Mouse (Mus musculus) retina, postnatal 1 day (tissue): ENCODE measurements around the gene Slc25a45.
"Not testable (repeated sequence)": the region's sequence is repeated elsewhere in the genome, so short reads cannot be mapped to it uniquely, and the experiment has no call there.

Experiments
- DNase-seq: peaks from one replicate; pipeline ENCODE4 v3.0.0-alpha.2; 2012

The Slc25a45 gene

DNA sequence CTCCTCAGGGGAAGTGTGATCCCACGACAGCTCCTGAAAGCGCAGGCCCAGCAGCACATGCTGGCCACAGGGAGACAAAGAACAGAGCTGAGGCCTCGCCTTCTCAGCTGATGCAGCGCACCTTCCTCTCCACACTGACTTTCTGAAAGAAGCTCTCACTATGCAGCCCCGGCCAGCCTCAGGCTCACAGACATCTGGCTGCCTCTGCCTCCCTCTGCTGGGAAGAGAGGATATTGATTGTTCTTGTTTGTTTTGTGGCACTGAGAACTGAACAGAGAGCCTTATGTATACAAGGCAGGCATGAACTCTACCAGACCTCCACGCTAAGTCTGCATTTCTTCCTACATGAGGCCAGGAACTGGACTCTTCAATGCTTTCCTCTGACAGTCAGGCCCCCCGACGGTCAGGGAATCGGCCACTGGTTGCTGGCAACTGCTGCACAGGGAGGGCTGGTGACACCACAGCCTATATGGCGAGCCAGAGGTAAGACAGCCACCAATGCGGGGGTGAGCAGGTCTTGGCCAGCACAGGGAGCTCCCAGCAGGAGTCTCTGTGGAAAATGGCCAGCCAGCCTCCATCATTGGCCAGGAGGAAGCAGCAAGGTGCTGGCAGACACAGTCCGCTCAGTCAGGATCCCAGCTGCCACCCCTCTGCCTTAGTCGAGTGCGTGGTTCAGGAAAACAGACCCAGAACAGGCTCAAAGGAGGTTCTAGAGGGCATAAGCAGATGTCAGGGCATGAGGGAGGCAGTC lies 15.1 kb upstream of the Slc25a45 start:
- DNase-seq, result no peak

DNA sequence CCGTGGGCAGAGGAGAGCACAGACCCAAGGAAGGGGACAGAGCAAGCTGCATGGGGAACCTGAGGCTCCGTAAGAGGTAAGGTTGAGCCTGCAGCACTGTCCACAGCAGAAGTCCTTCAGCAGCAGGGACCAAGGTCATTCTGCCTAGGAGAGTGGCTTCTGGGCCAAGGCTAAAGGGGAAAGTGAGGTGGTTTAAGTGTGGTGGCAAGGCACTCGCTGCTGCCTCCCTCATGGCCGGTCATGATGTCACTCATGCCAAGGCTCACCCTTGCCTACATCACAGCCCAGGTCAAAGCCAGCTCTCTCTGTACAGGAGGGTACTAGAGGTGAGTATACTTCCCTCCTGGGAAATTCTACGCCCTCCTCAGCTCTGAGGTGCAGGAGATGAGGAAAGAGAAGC lies 13.8 kb upstream of the Slc25a45 start:
- DNase-seq, result no peak

DNA sequence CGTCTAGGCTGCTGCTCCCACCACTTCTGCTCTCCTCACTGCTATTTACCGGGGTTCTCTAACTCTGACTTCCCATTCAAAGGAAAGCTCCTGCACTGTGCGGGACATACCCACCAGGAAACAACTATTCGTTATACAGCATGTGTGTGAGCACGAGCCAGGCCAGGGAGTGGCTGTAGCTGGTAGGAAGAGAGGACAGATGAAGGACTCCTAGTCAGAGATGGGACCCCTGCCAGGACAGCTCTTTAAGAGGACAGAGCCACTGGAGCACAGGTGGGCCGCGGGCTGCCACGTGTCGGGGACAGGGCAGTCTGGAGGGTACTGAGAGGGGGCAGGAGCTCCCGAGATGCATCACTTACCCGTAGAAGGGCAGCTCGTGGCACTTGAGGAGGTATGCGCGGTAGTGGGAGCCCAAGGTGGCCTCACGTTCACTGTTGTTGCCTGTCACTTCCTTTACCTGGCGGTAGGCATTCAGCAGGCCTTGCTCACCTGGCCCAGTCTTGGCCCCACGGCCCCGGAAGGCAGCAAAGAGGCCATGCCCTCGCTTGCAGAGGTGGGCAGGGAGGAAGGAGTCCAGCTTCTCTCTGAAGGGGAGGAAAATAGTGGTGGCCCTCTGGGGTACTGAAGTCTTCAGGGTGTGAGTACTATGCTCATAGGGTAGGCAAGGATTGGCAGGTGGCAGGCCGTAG lies 12.8 kb upstream of the Slc25a45 start:
- no peak for DNase-seq

DNA sequence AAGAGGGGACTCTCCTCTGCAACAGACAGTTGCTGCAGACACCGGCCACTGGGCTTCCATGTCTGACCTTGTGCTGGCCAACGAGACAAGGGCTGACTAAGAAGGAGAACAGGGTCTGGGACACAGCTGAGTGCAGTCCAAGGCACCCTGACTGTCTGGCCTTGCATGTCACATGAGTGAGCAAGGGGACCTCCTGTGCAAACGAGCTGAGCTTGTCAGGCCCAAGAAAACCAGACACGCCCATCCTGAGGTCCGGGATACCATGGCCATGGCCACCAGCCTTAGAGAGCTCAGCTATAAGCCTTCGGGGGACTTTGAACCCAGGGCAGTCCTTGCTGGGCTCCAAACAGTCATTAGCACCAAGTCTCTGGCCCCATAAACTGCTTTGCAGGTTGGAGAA lies 9.5 kb upstream of the Slc25a45 start:
- no peak for DNase-seq

DNA sequence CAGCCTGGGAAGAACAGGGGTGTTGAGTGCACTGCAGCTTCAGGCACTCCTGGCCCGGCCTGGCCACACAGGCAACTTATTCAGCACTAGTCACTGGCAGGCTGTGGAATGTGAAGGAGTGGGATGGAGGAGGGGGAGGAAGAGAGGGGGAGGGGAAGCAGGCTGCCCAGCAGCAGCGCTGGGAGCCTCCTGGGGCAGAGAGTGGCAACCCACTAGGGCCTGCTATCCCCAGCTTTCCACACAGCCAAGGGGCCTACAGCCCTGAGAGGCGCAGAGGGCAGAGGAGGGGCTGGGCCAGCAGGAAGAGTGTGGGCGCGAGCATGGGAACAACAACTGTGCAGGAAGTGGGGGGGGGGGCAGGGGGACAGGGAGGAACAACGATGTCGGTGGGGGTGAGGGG lies 6.3 kb upstream of the Slc25a45 start:
- DNase-seq, result peak; percentile 73

DNA sequence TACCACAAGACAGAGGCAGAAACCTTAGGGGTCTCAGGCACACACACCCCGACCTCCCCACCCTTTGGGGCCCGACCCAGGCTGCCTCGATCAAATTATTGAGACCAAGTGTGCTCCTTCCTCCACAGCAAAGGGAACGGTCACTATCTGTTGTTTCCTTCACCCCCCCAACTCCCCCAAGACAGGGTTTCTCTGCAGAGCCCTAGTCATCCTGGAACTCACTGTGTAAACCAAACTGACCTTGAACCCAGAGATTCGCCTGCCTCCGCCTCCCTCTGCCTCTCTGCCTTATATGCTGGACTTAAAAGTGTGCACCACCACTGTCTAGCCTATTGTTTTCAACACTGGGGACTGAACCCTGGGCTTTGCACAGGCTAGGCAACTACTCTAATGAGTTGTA lies 5.9 kb upstream of the Slc25a45 start:
- DNase-seq, result no peak

DNA sequence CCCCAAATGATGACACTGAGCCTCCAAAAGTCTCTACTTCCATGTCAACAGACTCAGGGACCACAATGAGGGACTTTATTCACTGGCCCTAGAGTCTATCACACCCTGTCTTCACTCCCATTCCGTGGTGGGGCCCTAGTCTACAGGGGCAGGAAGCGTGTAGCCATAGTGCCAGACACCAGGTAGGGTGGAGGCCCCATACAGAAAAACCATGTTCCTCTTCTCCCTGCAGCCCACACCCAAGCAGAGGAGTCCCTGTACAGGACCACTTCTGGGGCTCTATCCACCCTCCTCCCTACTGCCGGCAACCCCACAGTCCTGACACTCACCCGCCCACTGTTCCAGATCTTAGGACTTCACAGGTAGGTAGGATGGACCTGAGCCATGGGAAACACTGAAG lies 5.1 kb upstream of the Slc25a45 start:
- DNase-seq, result no peak

DNA sequence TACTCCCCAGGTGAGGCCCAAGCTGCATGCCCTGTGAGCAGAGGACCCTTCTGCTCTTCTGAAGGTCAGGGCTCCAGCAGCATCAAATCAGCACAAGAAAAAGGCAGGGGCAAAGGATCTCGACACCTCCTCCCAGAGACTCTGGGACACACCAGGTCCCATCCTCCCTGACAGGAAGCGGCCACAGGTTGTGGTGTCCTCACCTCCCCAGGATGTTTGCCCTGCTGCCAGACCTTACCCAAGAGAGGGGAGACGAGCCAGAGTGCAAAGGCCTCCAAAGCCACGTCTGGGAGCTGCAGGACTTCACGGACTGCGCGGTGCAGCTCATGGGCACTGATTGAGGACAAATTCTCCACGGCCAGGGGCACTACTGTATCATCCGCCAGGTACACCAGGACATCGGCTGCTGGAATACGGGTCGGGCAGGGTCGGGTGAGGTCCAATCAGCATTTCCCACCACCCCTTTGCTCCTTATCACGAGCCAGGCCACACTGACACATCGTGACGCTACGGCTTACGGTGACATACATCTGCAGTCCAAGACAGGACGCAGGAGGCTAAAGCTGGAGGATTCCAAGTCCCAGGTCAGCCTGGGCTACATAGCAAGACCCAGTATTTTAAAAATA lies 4.6 kb upstream of the Slc25a45 start:
- no peak for DNase-seq

DNA sequence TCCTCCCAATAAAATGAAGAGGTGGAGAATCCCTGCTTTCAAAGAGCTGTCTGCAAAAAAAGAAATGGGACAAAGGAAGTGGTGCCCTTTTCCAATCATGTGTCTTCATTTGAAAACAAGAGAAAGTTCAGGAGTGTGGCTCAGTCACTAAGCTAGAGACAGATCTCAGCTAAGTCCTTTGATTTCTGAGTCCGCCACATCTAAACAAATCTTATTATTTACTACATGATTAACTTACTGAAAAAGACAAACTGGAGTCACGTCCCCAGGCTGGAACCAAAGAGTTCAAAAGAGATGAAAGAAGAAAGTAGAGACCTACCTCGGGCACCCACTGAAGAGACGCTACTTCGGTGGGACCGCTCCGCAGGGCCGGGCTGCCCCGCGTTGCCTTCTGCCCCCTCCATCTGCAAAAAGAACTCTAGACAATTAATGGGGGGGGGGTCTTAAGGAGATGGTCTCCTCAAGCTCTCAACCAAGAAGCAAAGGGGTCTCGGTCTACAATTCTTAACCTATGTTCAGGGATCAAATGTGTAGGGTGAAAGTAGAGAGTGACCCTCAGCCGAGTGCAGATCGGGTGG lies 3.1 kb upstream of the Slc25a45 start:
- DNase-seq, result no peak

DNA sequence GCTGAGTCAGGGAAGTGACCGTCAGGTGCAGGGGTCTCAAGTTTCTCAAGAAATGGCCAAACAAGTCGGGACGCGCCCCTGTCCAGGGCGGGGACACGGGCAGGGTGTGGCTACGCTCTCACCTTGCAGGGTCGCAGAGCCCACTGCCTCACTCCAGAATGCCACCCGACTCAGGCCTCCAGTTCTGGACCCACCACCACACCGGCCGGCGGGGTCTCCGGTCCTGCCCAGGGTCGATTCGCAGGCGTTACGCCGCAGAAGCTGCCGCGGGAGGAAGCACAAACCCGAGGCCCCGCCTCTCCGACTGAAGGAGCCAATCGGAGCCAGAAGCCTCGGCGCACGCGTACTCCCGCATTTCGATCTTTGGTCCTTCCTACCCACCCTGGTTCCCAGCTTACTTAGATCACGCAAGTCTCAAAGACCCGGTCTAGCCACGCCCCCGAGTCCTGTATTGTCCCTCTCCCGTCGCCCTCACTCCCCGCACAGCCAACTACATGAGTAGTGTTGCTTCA lies 2.6 kb upstream of the Slc25a45 start, which contains the start of gene Frmd8:
Gene Frmd8 (minus strand): TSS at position 306 of the 512 bp plus-strand sequence.
- peak; percentile 97 for DNase-seq

DNA sequence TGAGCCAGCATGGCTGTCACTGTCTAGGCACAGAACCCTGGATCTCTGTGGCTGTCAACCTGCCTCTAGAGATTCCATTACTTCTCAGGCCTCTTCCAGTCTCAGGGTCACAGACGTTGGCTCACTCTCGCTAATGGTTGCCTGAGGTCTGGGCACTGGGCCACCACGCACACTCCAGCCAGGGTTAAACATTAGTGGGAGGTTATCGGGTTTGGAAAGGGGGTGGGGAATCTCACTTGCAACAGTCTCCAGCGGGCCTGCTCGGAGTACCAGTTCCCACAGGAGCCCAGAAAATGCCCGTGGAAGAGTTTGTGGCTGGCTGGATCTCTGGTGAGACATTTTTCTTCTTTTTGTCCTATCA lies 734 bp downstream of the Slc25a45 start:
- DNase-seq, result no peak

DNA sequence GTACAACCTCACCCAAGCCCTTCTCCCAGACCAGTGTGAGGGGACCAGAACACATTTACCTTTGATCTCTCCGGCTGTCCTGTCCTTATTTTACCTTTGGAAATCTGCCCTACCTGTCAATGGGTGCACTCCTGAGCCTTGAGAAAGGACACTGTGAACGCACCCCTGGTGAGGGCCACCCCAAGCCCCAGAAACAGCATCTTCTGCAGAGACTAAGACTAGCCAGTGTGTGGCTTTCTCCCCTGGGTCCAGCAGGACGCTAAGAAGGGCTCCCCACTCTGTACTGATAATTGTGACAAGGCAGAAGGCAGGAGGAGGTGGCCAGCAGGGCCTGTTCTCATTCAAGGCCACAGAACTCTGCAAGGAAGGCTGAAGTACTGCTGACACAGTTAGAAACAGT lies 1.3 kb downstream of the Slc25a45 start:
- no peak for DNase-seq

DNA sequence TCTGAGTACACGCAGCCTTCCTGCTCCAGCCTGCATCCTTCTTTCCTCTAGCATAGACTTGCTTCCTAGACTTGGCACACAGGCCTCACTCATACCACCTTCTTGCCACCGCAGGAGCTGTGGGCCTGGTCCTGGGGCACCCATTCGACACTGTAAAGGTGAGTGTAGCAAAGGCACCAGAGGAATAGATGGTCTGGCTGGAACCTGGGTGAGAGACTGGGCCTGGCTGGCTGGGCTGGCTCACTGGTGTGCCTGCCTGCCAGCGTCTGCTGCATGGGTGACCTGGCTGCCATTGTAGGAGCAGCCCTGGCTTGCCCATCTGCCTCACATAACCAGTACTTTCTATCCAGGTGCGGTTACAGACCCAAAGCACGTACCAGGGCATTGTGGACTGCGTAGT lies 2.1 kb downstream of the Slc25a45 start:
- DNase-seq, result no peak

DNA sequence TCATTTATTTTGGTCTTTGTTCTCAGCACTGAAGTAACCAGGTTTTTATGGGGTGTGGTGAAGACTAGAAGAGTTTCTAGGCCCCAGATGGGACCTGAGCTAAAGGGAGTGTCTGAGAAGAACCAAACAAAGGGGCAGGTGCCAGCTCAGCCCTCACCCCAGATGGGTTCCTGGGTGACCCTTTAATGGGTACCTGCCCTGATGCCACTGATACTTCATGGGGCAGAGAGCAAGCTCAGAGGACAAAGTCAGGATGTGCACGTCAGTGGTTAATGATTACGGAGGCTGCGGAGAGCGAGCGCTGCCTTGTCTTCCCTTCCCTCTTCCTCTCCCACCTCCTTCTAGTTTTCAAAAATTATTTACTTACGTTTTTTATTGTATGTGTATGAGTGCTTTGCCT lies 3.5 kb downstream of the Slc25a45 start:
- DNase-seq, result no peak

DNA sequence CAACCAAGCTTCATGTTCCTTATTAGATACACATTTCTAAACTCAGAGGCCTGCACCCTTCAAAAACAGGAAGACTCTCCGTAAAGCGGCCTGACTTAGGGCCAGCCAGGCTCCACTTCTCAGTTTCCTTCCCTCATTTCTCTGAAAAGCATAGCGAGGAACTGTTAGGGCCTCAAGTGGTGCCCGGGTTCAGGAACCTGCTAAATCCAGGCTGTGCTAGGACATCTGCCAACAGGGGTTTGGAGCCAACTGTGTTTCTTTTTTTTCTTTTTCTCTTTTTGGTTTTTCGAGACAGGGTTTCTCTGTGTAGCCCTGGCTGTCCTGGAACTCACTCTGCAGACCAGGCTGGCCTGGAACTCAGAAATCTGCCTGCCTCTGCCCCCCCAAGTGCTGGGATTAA lies 4.5 kb downstream of the Slc25a45 start:
- not testable (repeated sequence) for DNase-seq

DNA sequence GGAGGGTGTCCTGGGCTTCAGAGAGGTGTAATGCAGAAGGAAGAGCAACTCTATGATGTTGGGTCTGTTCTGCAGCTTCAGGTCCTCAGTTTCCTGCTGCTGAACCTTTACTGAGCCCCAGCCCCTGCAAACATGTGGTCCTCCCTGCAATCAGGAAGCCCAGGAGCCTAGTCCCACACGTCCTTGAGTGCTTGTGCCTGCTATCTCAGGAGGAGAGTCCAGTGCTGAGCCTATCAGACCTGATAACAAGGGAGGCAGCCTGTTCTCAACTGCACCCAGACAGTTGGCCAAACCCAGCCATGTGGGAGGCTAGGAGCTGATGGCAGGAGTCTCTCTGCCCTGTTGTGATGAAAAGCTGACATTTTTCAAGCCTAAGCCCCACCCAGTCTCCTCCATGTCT lies 6.3 kb downstream of the Slc25a45 start:
- no peak for DNase-seq

DNA sequence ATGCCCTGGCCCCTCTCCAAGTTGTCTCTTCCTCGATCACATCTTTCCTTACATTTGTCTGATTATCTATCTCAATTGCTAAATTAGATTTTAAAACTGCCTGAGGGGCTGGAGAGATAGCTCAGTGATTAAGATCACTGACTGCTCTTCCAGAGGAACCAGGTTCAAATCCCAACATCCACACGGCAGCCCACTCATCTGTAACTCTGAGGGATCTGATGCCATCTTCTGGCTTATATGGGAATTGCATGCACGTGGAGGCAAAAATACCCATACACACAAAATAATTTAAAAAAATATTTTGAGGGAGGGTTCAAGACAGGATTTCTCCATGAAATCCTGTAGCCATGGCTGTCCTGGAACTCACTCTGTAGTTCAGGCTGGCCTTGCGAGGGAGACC lies 8.2 kb downstream of the Slc25a45 start:
- DNase-seq, result peak; percentile 51

DNA sequence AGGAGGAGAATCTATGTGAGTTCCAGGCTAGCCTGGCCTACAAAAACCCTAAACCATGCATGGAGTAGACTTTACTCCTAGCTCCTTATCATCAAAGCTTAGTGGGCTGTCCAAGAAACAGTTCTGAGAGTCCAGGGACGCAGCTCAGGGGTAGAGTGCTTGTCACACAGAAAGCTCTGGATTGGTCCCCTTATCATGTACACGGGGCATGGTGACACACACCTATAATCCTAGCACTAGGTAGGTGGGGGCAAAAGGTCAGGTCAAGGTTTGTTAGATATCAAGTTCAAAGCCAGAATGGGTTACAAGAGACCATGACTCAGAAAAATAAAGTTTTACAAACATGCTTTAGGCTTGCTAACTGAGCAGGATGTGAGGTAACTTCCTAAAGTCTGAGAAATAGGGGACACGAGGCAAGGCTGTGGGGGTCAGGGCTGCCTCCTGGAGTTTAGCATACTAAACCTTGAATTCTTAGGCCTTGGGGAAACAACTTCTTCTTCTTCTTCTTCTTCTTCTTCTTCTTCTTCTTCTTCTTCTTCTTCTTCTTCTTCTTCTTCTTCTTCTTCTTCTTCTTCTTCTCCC lies 9.7 kb downstream of the Slc25a45 start:
- no peak for DNase-seq

DNA sequence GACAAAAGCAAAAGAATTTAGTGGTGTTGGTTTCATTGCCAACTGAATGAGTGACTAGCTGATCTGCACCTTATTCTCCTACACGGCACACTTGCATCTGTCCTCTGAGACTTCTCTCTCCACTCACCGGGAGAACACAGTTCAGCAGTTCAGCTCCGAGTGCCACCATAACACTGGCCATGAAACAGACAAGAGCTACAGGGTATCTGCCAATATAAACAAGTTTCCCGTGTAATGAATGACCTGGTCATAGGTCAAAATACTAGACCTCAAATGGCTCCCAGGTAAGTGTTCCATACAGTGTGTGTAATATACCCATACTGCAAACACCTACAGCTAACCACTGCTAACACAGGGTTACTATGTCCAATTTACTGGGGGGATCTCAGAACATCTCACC lies 11.6 kb downstream of the Slc25a45 start:
- no peak for DNase-seq

DNA sequence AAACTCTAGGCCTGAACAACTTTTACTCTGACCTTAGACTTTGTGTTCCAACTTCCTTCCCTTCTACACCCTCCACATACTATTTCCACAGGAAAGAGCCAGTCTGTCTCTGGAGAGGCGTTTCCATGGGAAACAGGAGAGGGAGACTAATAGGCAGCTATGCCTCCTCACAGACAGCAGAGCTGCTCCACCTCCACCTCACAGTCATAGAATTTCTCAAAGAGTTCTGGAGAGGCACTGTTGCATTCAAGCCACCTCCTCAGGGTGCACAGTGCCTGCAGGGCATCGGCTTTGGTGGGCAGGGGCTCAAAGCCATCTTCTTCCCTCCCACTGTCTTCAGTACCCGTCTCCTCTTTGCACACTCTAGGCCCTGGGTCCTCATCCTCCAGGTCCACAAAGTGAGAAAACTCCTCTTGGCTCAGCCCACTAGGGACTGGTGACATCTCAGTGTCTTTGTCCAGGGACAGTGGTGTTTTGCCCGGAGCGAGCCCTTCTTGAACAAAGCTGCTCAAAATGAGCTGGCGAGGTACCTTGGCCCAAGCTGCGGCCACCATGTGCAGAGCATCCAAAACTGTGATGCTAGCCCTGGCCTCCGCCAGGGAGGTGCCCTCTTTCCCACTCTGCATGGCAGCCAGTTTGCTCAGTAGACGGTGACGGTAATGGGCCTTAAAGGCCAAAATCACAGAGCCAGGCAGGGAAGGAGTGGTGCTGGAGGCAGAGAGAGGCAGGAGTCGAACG lies 14.1 kb downstream of the Slc25a45 start:
- no peak for DNase-seq

DNA sequence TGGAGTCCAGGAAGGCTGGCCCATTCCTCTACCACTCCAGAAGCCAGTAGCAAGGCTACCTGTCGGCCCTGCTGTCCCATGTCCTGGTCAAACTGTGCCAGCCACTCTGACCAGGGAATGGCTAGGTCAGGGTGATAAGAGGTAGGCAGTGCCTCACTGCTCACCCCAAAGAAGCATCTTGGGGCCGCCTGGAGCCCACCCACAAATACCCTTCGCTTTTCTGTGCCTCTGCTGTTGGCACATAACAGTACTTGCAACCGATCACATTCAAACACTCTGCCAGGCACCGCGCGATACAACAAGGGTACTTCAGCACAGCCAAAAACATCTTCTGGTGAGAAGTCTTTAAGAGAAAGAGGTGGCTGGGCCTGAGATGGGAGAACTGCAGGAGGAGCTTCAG lies 14.7 kb downstream of the Slc25a45 start:
- no peak for DNase-seq

DNA sequence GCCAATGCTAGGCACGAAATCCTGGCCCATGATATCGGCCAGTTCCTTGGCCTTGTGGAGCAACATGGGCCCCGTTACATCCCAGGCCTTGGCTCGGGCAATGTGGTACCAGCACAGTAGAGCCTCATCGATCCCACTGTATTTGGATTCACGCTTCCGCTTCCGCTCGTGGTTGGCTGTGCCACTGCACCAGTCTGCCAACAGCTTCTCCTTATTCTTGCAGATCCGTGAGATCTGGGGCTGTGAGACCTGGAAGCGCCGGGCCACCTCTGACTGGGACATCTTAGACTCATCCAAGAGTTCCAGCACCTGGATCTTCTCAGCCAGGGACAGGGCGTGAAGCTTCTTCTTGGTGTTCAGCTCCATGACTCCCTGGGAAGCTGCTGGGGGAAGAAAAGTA lies 15.1 kb downstream of the Slc25a45 start:
- DNase-seq, result no peak
